Mouse (Mus musculus) right cerebral cortex, postnatal 25 days (tissue): ENCODE results near the gene Gmpr2.

Source experiments
- DNase-seq: peaks from one replicate; pipeline ENCODE4 v3.0.0; 2022

Gene Gmpr2

DNA sequence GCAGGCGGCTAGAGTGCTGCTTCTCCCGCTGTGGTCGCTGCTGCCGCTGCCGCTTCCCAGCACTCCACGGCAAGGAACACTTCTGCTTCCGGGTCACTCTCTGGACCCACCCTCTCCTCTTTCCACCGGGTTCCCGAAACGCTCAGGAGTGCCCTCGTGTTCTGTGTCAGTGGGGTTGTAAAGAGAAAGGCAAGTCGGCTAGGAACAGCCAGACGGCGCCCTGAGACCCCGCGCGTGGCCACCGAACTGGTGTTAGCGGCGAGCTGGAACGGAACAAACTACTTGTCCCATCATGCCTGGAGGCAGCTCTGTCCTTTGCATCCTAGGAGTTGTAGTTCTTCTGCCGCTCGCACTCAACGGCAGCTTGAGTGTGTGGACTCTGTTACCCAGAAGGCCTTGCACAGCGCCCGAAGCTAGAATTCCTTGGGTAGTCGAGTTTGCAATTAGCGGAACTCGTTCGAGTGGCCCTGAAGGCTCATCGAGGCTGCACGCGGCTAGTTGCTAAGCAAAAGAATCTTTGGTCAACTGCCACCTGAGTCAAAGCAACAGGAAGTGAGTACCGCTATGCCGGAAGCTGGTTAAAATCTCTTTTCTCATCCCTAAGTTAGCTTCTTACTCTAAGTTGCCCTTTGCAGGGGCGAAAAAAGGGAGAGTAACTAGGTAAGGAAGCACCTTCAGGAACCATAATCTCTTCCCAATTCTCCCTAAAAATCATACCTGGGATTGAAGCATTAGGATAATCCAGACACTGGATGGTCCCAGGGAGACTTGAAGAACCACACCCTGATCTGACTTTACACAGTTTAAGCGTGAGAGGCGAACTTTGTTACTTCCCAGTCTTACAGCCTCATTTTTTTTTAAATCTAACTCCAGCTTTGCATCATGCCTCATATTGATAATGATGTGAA is at the start of gene Gmpr2, which contains the start of gene Nedd8:
Gene Gmpr2 (plus strand): TSS at position 109 of the 908 bp plus-strand sequence.
Gene Nedd8 (minus strand): TSS at position 292 of the 908 bp plus-strand sequence.
- peak; percentile 93 for DNase-seq

GRCm38 (mm10) chr14:55628077-55628827 is 43.5 kb upstream of the Gmpr2 start:
- DNase-seq: no peak

- no peak for DNase-seq
Measured at GRCm38 (mm10) chr14:55629312-55629711, 42.4 kb upstream of the Gmpr2 start.

- no peak for DNase-seq
Measured at GRCm38 (mm10) chr14:55634874-55635522, 36.7 kb upstream of the Gmpr2 start.

DNA sequence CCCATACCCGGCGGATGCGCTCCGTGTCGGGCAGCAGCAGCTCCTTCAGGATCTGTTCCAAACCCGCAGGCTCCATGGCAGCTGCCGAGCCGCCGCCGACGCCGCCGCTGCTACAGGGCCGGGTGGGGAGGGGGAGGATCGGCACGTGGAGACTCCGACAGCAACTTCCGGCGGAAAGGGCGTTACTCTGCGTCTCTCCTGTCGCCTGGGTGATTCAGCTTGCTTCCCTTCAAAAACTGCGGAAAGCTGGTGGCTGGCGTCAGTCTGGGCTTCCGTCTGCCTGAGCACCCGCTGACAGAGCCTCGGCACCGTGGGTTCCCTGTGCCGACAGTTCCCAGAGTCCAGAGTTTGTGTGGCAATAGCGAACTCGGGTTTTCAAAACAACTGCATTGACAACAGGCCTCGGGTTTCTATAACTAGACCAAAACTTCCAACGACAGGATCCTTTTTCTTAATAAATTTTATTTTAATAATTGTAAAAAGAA is 36.2 kb upstream of the Gmpr2 start, which contains the start of gene Ipo4:
Gene Ipo4 (minus strand): TSS at position 435 of the 485 bp plus-strand sequence.
- peak; percentile 88 for DNase-seq

- no peak for DNase-seq
Measured at GRCm38 (mm10) chr14:55637795-55638194, 33.9 kb upstream of the Gmpr2 start, which contains the start of gene Gm49378. Gene Gm49378 (minus strand): TSS chr14:55637895.

DNA sequence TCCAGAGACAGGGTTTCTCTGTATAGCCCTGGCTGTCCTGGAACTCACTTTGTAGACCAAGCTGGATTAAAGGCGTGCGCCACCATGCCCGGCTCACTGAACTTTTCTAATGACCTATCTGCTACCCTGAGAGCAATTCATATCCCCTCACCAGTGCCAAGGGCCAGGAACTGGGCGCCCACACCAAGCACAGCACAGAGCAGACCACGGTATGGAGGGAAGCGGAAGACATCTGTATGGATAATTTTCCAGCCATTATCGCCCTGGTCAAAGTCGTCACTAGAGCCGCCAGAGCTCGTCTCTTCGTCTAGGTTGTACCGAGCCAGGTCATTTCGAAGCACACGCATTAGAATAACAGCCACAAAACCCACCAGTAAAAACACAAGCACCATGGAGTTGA is 30.9 kb upstream of the Gmpr2 start:
- no peak for DNase-seq

- no peak for DNase-seq
Measured at GRCm38 (mm10) chr14:55641291-55641690, 30.4 kb upstream of the Gmpr2 start.

DNA sequence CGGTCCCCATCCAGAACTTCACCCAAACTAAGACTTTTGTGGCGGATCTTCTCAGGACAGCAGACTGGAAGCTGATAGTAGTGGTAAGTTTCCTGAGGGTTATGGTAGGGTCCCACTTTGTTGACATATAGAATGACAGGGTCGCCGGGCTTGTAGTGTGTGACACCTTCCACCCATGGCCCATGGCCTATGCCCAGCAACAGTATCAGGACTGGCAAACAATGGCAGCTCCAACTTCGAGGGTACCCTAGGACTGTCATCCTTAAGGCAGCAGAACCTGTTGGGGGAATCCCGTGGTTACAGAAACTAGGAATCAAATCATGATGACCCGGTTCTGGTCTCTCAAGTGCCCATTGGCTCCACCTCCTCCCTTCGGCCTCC is 29.1 kb upstream of the Gmpr2 start:
- DNase-seq: no peak

DNA sequence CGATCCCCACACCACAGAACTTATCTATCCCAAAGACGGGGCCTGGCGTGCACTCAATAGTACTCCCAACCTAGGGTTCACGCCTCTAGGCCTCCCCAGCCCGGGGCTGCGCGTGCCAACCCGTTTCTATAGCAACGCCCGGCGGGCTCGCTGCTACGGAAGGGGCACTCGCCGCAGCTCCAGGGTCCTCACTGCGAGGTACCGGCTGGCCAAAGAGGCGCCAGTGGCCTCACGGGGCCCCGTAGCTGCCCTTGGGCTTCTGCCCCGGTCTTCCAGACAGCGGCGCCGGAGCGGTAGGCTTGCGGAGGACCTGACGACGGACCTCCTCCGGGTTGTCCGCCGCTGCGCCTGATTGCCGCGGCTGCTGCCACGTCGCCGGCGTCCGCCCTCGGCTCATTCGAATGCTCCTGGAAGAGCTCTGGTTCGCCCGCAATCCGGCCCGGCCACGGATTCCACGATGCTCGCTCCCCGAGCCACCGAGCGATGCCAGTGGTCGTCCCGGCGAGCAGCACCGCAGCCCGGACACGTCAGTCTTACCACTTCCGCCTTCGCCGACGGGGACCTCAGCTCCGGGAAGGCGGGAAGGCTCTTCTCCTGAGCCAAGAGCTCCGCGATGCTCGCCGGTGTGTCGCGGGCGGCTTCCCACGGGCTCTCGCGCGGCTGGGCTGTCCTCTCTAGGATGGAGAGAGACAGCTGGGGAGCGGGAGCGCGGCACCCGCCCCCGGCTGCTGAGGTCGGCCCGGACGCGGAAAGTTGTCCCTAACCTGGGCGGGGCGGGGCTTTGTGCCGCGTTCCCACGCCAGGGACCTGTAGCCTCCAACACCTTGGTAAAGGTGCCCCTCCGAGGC is 28.5 kb upstream of the Gmpr2 start, which contains the start of gene Tm9sf1:
Gene Tm9sf1 (minus strand): TSS at position 747 of the 848 bp plus-strand sequence.
- peak; percentile 93 for DNase-seq

DNA sequence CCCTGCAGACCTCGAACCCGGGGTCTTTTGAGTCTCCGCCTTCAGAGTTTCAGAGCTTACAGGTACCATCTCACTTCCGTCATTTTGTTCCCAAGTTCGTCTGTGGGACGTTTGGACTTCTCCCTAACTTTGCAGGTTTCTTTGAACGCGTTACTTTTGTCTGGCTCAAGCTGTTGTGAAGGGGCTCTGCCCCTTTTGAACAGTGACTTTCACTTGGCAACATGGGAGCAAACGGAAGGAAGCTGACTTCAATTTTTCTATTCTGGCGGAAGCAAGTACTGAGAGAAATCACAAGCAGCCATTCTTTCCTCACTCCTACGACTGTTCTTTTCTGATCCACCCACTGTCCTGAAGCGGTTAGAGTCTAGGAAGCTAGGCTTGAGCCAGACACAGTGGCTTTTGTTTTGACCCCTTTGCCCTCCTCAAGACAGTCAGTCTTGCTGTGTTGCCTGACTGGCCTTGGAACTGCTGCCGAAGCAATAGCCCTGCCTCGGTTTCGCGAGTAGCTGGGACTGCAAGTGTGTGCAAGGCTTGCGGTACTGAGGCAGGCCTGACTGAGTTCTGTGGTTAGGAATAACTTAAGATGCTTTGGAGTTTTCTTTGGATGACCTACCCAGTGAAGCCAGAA is 27.4 kb upstream of the Gmpr2 start:
- DNase-seq: no peak

- DNase-seq: no peak
Measured at GRCm38 (mm10) chr14:55649884-55650283, 21.9 kb upstream of the Gmpr2 start, which contains the start of gene Tssk4. Gene Tssk4 (plus strand): TSS chr14:55650184.

DNA sequence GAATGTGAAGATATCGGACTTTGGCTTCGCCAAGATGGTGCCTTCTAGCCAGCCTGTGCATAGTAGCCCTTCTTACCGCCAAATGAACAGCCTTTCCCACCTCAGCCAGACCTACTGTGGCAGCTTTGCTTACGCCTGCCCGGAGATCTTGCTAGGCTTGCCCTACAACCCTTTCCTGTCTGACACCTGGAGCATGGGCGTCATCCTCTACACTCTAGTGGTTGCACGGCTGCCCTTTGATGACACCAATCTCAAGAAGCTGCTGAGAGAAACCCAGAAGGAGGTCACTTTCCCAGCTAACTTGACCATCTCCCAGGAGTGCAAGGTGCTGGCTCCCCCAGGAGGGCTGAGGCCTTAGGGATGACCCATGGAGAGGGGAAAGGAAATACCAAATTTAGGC is 20.2 kb upstream of the Gmpr2 start:
- DNase-seq: no peak

DNA sequence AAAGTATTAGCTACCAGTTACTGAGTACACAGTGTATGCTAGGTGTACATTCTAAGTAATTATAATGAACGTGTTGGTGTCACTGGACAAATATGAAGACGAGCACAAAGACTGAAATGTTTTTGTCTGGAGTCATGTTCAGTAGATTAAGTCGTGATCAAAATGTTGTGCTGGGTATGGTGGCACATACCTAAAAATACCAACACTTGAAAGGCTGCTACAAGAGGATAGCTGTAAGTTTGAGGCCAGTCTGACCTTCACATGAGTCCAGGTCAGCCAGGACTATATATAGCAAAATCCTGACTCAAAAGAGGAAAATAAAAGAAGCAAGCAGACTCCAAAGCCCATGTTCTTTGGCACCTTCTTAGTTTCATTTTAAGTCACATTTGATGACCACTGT is 14.8 kb upstream of the Gmpr2 start:
- no peak for DNase-seq

DNA sequence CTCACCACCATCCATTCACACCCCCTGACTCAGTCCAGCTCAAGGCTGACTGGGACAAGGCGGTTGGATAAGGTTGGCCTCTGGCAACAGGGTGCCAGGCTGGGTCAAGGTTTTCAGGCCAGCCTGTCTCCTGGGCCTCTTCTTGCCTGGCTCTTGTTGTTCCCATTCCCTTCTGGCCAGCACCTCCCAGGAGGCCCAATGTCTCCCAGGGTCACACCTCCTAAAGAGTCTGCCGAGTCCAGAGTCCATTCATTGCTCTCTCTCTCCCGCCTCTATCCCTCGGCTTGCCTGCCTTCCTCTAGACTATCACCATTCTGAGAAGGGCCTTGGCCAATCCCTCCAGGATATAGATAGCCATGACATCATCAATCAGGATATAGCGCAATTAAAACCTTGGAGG is 13.7 kb upstream of the Gmpr2 start:
- no peak for DNase-seq

GRCm38 (mm10) chr14:55659960-55660573 is 11.7 kb upstream of the Gmpr2 start, which contains the start of gene Mdp1:
Gene Mdp1 (minus strand): TSS chr14:55660508.
- peak; percentile 84 for DNase-seq

- no peak for DNase-seq
Measured at GRCm38 (mm10) chr14:55660636-55661035, 11.1 kb upstream of the Gmpr2 start.

DNA sequence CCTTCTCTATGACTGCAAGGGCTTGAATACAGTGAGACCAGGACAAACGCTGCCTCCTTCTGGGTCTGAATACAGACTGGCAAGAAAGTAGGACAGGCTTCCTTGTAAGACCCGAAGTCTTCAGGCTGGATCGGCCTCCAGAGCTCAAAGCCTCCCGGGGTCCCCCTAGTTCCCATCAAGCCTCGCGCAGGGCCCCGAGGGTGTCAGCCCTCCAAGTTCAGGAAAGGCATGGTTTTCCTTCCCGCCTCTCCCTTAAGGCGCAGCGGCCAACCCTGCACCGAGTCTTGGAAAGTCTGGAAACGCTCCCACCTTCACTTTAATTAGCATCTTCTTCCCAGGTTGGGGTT is 282 bp upstream of the Gmpr2 start:
- DNase-seq: no peak

- DNase-seq: no peak
Measured at GRCm38 (mm10) chr14:55672741-55673060, 960 bp downstream of the Gmpr2 start.

GRCm38 (mm10) chr14:55677615-55678014 is 5.9 kb downstream of the Gmpr2 start:
- DNase-seq: no peak
